Mouse (Mus musculus) lung, adult 2 months (tissue): ENCODE results near the gene Cep162.

Experiments
- CTCF ChIP-seq: fragments of 200-500 bp; IDR thresholded peaks from 2 replicates; pipeline ENCODE4 v1.5.1; 2011; ENCODE audit warnings: mild to moderate bottlenecking, low read length, control low read depth; ENCODE audit not compliant: insufficient read depth
- POLR2A ChIP-seq: fragments of 200-500 bp; IDR thresholded peaks from 2 replicates; pipeline ENCODE4 v1.6.1; 2011; ENCODE audit warnings: low read depth, mild to moderate bottlenecking, control low read depth, low read length, borderline replicate concordance; ENCODE audit errors: extremely low read depth

- TF ChIP-seq CTCF (no peak), POLR2A (no peak)
These were observed 73.1 kb downstream of the Cep162 start for GRCm38 (mm10) chr9:87182231-87182630.
